Mouse (Mus musculus): ENCODE measurements at regions not wholly inside any gene's neighbourhood (a gene's known extent, or its start where the extent isn't known, plus 50 kb on each side); places are given as distances from the start of the nearest gene placed in this dataset.

DNA sequence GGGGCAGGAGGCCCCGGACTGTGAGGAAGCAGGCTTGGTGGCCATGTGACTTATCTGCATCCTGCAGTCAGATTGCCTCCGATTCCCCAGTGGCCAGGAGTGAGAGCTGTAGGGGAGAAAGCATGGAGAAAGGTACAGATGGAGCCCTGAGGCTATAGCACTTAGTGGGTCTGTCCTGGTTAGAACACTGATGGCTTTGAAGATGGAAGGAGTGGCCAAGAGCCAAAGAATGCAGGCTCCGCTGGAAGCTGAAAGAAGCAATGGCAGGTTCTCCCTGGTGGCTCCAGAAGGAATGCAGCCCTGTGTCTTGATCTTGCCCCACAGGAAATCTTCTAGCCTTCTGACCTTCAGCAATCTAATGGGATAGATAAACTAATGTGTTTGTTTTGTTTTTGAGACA lies 926.3 kb downstream of the 4930447A16Rik start:
- Histone ChIP-seq H3K4me2 (ENCODE audit: low read depth, low read length) (no peak overlapping the region), H3K4me1 (ENCODE audit: control insufficient read depth, insufficient read depth, low read length) (no peaks in the 10 kb centered on the region), H3K9me3 (replicated peaks; ENCODE audit: control insufficient read depth, low read length) (peaks cover 8% of the 10 kb centered on the region; the same call in 1 of the 2 replicates), H3K4me3 (ENCODE audit: low read length) (no peak overlapping the region), H3K36me3 (ENCODE audit: control insufficient read depth, insufficient read depth) (no peaks in the 10 kb centered on the region), H3K9ac (ENCODE audit: low read length) (no peak overlapping the region), H3K27me3 (ENCODE audit: control insufficient read depth, insufficient read depth, low read length) (no peaks in the 10 kb centered on the region), H3K27ac (ENCODE audit: low read length) (no peak overlapping the region)
- no peak for ATAC-seq (replicated peaks; ENCODE audit: extremely low read depth, insufficient read depth, low FRiP score)
- WGBS, result 70% methylated on average over 3 of the region's 3 CpGs

DNA sequence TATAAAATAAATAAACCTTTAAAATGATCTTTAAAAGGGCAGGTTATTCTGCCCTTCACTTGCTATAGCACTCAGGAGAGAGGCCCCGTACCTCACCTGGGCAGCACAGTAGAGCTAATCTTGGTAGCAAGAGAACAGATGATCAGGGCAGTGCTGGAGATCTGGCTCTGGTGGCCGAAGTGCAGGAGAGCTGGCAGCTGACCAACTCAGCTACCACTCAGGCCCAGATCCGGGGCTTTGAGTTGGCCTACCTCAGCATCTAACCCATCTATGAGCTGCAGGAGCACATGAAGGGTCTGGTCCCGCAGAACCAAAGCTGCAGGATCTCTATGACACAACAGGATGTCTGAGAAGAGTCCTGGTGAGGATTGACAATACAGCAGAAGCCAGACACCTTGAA lies 928.0 kb downstream of the 4930447A16Rik start:
- Histone ChIP-seq H3K27ac (ENCODE audit: low read length) (no peak overlapping the region), H3K4me2 (ENCODE audit: low read depth, low read length) (no peak overlapping the region), H3K27me3 (ENCODE audit: control insufficient read depth, insufficient read depth, low read length) (no peaks in the 10 kb centered on the region), H3K9me3 (replicated peaks; ENCODE audit: control insufficient read depth, low read length) (0 out of 2 replicates have a peak, but pooled peaks cover 4% of the 10 kb centered on the region), H3K4me1 (ENCODE audit: control insufficient read depth, insufficient read depth, low read length) (no peaks in the 10 kb centered on the region), H3K36me3 (ENCODE audit: control insufficient read depth, insufficient read depth) (no peaks in the 10 kb centered on the region), H3K9ac (ENCODE audit: low read length) (no peak overlapping the region), H3K4me3 (ENCODE audit: low read length) (no peak overlapping the region)
- WGBS, result 45% methylated on average over 4 of the region's 4 CpGs
- no peak for ATAC-seq (replicated peaks; ENCODE audit: extremely low read depth, insufficient read depth, low FRiP score)

DNA sequence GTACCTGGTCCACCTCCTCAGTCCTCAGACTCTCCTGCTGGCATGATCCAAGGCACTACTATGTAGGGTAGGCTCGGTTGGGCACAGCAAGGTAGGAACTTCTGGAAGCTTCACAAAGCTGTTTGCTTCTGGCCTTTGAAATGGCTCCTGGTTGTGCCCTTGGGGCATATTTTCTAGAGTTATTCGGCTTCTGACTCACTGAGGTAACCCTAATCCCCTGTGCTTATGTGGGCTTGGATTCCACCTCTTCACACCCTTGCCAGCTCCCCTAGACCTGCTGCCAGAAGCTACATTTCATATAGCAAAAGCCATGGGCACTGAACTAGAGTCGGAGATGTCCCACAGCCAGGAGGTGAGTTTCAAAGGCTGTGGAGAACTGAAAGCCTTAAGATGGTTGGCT lies 933.7 kb downstream of the 4930447A16Rik start:
- H3K27ac ChIP-seq (ENCODE audit: low read length), result no peak overlapping the region
- no peaks in the 10 kb centered on the region for H3K36me3 ChIP-seq (ENCODE audit: control insufficient read depth, insufficient read depth)
- H3K4me1 ChIP-seq (ENCODE audit: control insufficient read depth, insufficient read depth, low read length), result no peaks in the 10 kb centered on the region
- no peak overlapping the region for H3K4me2 ChIP-seq (ENCODE audit: low read depth, low read length)
- H3K4me3 ChIP-seq (ENCODE audit: low read length), result no peak overlapping the region
- H3K9ac ChIP-seq (ENCODE audit: low read length), result no peak overlapping the region
- ATAC-seq (replicated peaks; ENCODE audit: extremely low read depth, insufficient read depth, low FRiP score), result no peak
- peaks cover 8% of the 10 kb centered on the region for H3K9me3 ChIP-seq (replicated peaks; ENCODE audit: control insufficient read depth, low read length)
- H3K27me3 ChIP-seq (ENCODE audit: control insufficient read depth, insufficient read depth, low read length), result no peaks in the 10 kb centered on the region
- 85% methylated on average over 3 of the region's 3 CpGs for WGBS

DNA sequence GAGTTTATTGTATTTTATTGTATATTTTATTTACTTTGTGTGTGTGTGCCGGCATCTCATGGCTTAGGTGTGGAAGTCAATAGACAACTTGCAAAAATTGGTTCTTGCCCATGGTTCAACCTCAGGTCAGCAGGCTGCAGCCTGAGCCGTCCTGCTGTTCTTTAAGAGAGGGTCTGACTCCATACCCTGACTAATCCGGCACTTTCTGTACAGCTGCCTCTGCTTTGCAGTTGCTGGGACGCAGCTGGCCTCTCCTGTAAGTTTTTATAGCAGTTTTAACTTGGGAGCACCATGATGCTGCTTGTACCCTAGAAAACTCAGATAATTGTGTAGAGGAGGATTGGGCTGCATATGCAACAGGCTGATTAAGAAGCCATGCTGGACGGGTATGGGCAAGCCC lies 938.2 kb downstream of the 4930447A16Rik start:
- H3K27me3 ChIP-seq (ENCODE audit: control insufficient read depth, insufficient read depth, low read length), result no peaks in the 10 kb centered on the region
- ATAC-seq (replicated peaks; ENCODE audit: extremely low read depth, insufficient read depth, low FRiP score), result no peak
- no peaks in the 10 kb centered on the region for H3K36me3 ChIP-seq (ENCODE audit: control insufficient read depth, insufficient read depth)
- WGBS, result 81% methylated on average over 5 of the region's 5 CpGs
- no peaks in the 10 kb centered on the region for H3K4me1 ChIP-seq (ENCODE audit: control insufficient read depth, insufficient read depth, low read length)
- H3K9ac ChIP-seq (ENCODE audit: low read length), result no peak overlapping the region
- H3K27ac ChIP-seq (ENCODE audit: low read length), result no peak overlapping the region
- H3K4me2 ChIP-seq (ENCODE audit: low read depth, low read length), result no peak overlapping the region
- H3K9me3 ChIP-seq (replicated peaks; ENCODE audit: control insufficient read depth, low read length), result peaks cover 8% of the 10 kb centered on the region
- no peak overlapping the region for H3K4me3 ChIP-seq (ENCODE audit: low read length)

DNA sequence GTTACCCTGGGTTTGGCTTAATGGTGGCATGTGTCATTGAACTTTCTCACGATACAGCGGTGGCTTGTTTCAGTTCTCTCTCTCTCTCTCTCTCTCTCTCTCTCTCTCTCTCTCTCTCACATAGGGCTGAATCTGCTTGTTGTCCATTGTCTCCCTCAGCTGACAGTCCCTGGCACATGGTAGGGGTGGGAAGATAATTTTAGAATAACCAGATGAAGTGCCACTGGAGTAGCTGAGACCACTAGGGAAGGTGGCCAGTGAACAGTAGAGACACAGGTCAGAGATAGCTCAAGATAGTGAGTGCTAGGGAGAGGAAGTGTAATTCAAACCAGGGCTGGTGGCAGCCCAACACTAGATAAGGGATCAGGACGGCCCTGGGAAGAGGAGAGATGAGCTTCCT lies 938.7 kb downstream of the 4930447A16Rik start:
- peak; percentile 82 for ATAC-seq (replicated peaks; ENCODE audit: extremely low read depth, insufficient read depth, low FRiP score)
- WGBS, result 32% methylated on average over 3 of the region's 3 CpGs
- H3K4me1 ChIP-seq (ENCODE audit: control insufficient read depth, insufficient read depth, low read length), result no peaks in the 10 kb centered on the region

DNA sequence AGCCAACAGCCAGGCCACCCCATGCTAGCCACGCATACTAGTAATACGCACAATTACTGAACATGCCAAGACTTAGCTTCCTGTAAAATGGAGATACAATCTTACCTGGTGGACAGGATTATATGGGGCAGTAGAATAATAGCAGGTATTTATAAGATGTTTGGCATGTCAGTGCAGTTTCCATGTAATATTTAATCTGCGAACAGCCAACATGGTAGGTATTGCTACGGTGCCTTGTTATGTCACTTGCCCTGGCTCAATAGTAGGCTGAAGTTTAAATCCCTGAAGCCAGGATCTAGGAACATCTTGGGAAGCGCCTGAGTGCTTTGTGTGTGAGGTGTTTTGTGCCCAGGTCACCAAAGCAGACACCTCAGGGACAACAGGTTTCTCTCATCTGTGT lies 942.3 kb downstream of the 4930447A16Rik start:
- 92% methylated on average over 5 of the region's 5 CpGs for WGBS
- Histone ChIP-seq H3K9ac (ENCODE audit: low read length) (no peak overlapping the region), H3K36me3 (ENCODE audit: control insufficient read depth, insufficient read depth) (no peaks in the 10 kb centered on the region), H3K4me3 (ENCODE audit: low read length) (no peak overlapping the region), H3K27ac (ENCODE audit: low read length) (no peak overlapping the region), H3K4me1 (ENCODE audit: control insufficient read depth, insufficient read depth, low read length) (no peaks in the 10 kb centered on the region), H3K4me2 (ENCODE audit: low read depth, low read length) (no peak overlapping the region), H3K9me3 (replicated peaks; ENCODE audit: control insufficient read depth, low read length) (no peaks in the 10 kb centered on the region), H3K27me3 (ENCODE audit: control insufficient read depth, insufficient read depth, low read length) (no peaks in the 10 kb centered on the region)
- ATAC-seq (replicated peaks; ENCODE audit: extremely low read depth, insufficient read depth, low FRiP score), result no peak

More for the DNA sequence above, 938.7 kb downstream of the 4930447A16Rik start:
- no peak overlapping the region for H3K4me2 ChIP-seq (ENCODE audit: low read depth, low read length)
- H3K9me3 ChIP-seq (replicated peaks; ENCODE audit: control insufficient read depth, low read length), result peaks cover 8% of the 10 kb centered on the region
- H3K27ac ChIP-seq (ENCODE audit: low read length), result no peak overlapping the region
- no peaks in the 10 kb centered on the region for H3K36me3 ChIP-seq (ENCODE audit: control insufficient read depth, insufficient read depth)
- H3K9ac ChIP-seq (ENCODE audit: low read length), result no peak overlapping the region
- no peak overlapping the region for H3K4me3 ChIP-seq (ENCODE audit: low read length)
- H3K27me3 ChIP-seq (ENCODE audit: control insufficient read depth, insufficient read depth, low read length), result no peaks in the 10 kb centered on the region

DNA sequence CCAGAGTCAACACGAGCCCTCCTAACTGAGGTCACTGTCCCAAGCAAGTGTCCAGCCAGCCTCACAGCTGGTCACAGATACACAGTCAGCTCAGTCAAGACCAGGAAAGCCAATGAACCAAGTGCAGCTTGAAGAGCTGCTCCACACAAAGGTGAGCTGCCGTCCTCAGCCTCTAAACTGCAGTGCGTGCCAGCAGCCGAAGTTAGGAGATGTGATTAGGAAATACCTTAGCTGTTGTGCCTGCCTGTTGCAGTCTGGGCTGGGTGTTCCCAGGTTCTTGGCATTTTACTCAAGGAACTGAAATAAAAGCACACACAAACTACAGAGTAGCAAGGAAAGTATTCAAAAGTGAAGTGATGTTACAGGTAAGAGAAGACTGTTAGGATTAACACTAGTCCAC lies 942.9 kb downstream of the 4930447A16Rik start:
- Histone ChIP-seq H3K4me3 (ENCODE audit: low read length) (no peak overlapping the region), H3K27me3 (ENCODE audit: control insufficient read depth, insufficient read depth, low read length) (no peaks in the 10 kb centered on the region), H3K36me3 (ENCODE audit: control insufficient read depth, insufficient read depth) (no peaks in the 10 kb centered on the region), H3K9me3 (replicated peaks; ENCODE audit: control insufficient read depth, low read length) (no peaks in the 10 kb centered on the region), H3K27ac (ENCODE audit: low read length) (no peak overlapping the region), H3K4me1 (ENCODE audit: control insufficient read depth, insufficient read depth, low read length) (peaks cover 2% of the 10 kb centered on the region), H3K4me2 (ENCODE audit: low read depth, low read length) (no peak overlapping the region), H3K9ac (ENCODE audit: low read length) (no peak overlapping the region)
- ATAC-seq (replicated peaks; ENCODE audit: extremely low read depth, insufficient read depth, low FRiP score), result no peak
- WGBS, result 57% methylated on average over 4 of the region's 4 CpGs

DNA sequence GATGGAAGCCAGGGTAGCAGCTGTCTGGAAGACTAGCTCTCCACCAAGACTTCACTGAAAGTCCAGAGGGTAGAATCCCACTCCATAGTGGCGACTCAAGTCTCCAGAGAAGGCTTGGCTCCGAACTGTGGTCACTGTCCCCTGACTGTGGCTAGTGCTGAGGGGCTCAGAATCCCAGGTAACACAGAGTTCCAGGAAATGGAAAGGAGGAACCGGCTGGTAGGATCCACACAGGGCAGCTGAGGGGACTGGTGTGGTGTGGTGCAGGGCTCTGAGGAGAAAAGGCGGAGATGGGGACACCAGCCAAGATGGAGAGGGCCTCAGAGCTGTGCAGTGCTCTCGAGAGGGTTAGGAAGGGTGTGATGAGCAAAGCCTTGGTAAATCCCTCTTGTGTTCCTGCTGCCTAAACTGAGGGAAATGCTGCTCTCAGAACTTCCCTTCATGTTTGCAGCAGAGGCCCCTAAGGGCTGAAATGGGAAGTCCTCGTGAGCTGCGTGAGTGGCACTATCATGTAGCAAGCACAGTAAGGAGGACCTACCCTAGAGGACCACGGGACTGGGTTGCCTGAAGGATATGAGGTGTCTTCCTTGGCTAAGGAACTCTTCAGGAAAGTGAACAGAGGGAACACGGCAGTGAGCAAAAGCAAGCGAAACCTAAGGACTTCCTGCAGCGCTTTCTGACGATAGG lies 946.2 kb downstream of the 4930447A16Rik start:
- Histone ChIP-seq H3K27ac (ENCODE audit: low read length) (no peak overlapping the region), H3K9me3 (replicated peaks; ENCODE audit: control insufficient read depth, low read length) (no peaks in the 10 kb centered on the region), H3K4me2 (ENCODE audit: low read depth, low read length) (no peak overlapping the region), H3K9ac (ENCODE audit: low read length) (no peak overlapping the region), H3K4me3 (ENCODE audit: low read length) (no peak overlapping the region), H3K27me3 (ENCODE audit: control insufficient read depth, insufficient read depth, low read length) (no peaks in the 10 kb centered on the region), H3K36me3 (ENCODE audit: control insufficient read depth, insufficient read depth) (no peaks in the 10 kb centered on the region), H3K4me1 (ENCODE audit: control insufficient read depth, insufficient read depth, low read length) (peaks cover 13% of the 10 kb centered on the region)
- 75% methylated on average over 12 of the region's 12 CpGs for WGBS
- ATAC-seq (replicated peaks; ENCODE audit: extremely low read depth, insufficient read depth, low FRiP score), result no peak

DNA sequence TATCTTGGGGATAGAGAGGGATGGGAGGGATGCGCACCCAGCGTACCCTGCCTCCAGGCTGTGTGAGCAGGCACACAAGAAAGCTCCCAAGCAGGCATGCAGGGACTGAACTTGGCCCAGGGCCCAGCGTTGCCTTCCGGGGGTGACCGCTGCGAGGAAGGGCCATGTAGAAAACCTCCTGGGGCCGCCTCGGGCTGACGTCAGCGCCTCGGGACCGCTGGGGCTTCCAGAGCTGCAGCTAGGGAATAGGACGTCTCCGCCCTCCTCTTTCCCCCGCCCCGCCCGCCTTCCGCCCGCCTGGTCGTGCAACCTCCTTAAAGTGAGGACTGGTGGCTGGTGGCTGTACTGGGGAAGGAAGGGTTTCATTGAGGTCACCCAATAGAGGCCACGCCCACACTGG lies 948.4 kb downstream of the 4930447A16Rik start:
- WGBS, result 7% methylated on average over 21 of the region's 21 CpGs
- Histone ChIP-seq H3K4me1 (ENCODE audit: control insufficient read depth, insufficient read depth, low read length) (peaks cover 13% of the 10 kb centered on the region), H3K4me3 (ENCODE audit: low read length) (peak overlapping the region; percentile 30), H3K27me3 (ENCODE audit: control insufficient read depth, insufficient read depth, low read length) (no peaks in the 10 kb centered on the region), H3K36me3 (ENCODE audit: control insufficient read depth, insufficient read depth) (no peaks in the 10 kb centered on the region), H3K27ac (ENCODE audit: low read length) (peak overlapping the region; percentile 74), H3K9ac (ENCODE audit: low read length) (peak overlapping the region; percentile 49), H3K9me3 (replicated peaks; ENCODE audit: control insufficient read depth, low read length) (no peaks in the 10 kb centered on the region), H3K4me2 (ENCODE audit: low read depth, low read length) (peak overlapping the region; percentile 57)
- ATAC-seq (replicated peaks; ENCODE audit: extremely low read depth, insufficient read depth, low FRiP score), result peak; percentile 87
